In the genomic region with DNA sequence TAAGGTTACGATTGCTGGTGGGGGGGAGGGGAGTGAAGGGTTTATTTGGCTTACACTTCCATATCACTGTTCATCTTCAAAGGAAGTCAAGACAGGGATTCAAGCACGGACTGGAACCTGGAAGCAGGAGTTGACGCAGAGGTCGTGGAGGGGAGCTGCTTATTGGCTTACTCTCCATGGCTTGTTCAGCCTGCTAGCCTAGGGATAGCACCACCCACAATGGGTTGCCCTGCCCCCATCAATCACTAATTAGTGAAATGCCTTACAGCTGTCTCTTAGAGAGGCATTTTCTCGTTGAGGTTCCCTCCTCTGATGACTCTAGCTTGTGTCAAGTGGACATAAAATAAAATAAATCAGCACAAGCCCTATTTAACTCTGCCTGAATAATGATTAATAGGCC, we compare ENCODE assay signal across 24 mouse cellular contexts.
"Had no signal": no experiment of that assay in that cellular context is flagged by ENCODE, and none has a peak within 500 bp of the region (broad histone marks: within the 10 kb centered on the region; RNA-seq: fewer than 3 reads in every experiment).

No protein-coding gene starts in this region.

- H3K27ac ChIP-seq: left cerebral cortex, adult 2 months; limb, embryonic 12.5 days; liver, embryonic 12.5 days; liver, embryonic 15.5 days; lung, embryonic 15.5 days; midbrain, embryonic 10.5 days; neural tube, embryonic 12.5 days; neural tube, embryonic 15.5 days; stomach, postnatal 0 days had no signal

- H3K4me2 ChIP-seq: limb, embryonic 12.5 days; liver, embryonic 12.5 days; liver, embryonic 15.5 days; lung, embryonic 15.5 days; neural tube, embryonic 12.5 days; neural tube, embryonic 15.5 days had no signal

- H3K4me1 ChIP-seq: limb, embryonic 12.5 days; lung, embryonic 15.5 days; midbrain, embryonic 10.5 days; neural tube, embryonic 12.5 days; neural tube, embryonic 15.5 days had no signal

- DNase-seq: kidney, adult 2 months; layer of hippocampus, postnatal 36 days; liver; lung, adult 18-20 months; lung, postnatal 10 days; lung, postnatal 36 days; midbrain, embryonic 14.5 days; right cerebral cortex, adult 18-20 months; right cerebral cortex, postnatal 14 days; right cerebral cortex, postnatal 4 days; thymus, adult 2 months; thymus, postnatal 14 days; thymus, postnatal 4 days had no signal

- H3K4me3 ChIP-seq: left cerebral cortex, adult 2 months; limb, embryonic 12.5 days; liver, embryonic 12.5 days; liver, embryonic 15.5 days; lung, embryonic 15.5 days; megakaryocyte, embryonic 14.5 days; midbrain, embryonic 10.5 days; neural tube, embryonic 12.5 days; neural tube, embryonic 15.5 days had no signal

- ATAC-seq: intestine, embryonic 16.5 days; liver, embryonic 12.5 days had no signal

- H3K9ac ChIP-seq: limb, embryonic 12.5 days; liver, embryonic 12.5 days; liver, embryonic 15.5 days; lung, embryonic 15.5 days; neural tube, embryonic 12.5 days; neural tube, embryonic 15.5 days had no signal

- H3K27me3 ChIP-seq: limb, embryonic 12.5 days; liver, embryonic 12.5 days; liver, embryonic 15.5 days; lung, embryonic 15.5 days; megakaryocyte, embryonic 14.5 days; neural tube, embryonic 12.5 days; neural tube, embryonic 15.5 days had no signal

- H3K9me3 ChIP-seq: limb, embryonic 12.5 days; liver, embryonic 12.5 days; liver, embryonic 15.5 days; lung, embryonic 15.5 days; megakaryocyte, embryonic 14.5 days; midbrain, embryonic 10.5 days; neural tube, embryonic 12.5 days; neural tube, embryonic 15.5 days had no signal

- H3K36me3 ChIP-seq: limb, embryonic 12.5 days; liver, embryonic 12.5 days; liver, embryonic 15.5 days; lung, embryonic 15.5 days; midbrain, embryonic 10.5 days; neural tube, embryonic 12.5 days; neural tube, embryonic 15.5 days had no signal
